Mouse (Mus musculus): Measurements from ENCODE around the gene Eef2k. TPM values are rescaled to one million over a fixed set of nuclear protein-coding genes. Genes with fewer than 3 reads are reported as not detected.

Eef2k gene
- polyA plus RNA-seq, 1 experiment from 2014 or later, result 75.4 TPM

GRCm38 (mm10) chr7:120866684-120867083, 24.1 kb downstream of the Eef2k start:
- H3K4me3 ChIP-seq (replicated peaks), result no peak overlapping the region
- ATAC-seq (ENCODE audit: insufficient number of reproducible peaks, low FRiP score, low TSS enrichment, low read depth), result no peak
- no peak overlapping the region for H3K9ac ChIP-seq
- H3K4me2 ChIP-seq (replicated peaks), result no peak overlapping the region
- 72% methylated on average over 2 of the region's 2 CpGs for WGBS
- no peaks in the 10 kb centered on the region for H3K36me3 ChIP-seq
- H3K27ac ChIP-seq (replicated peaks), result peak overlapping the region; percentile 73; the same call in 1 of the 2 replicates
- H3K9me3 ChIP-seq (replicated peaks), result no peaks in the 10 kb centered on the region
- H3K27me3 ChIP-seq, result no peaks in the 10 kb centered on the region
- peaks cover 70% of the 10 kb centered on the region for H3K4me1 ChIP-seq

GRCm38 (mm10) chr7:120867720-120868119, 25.1 kb downstream of the Eef2k start:
- Histone ChIP-seq H3K4me3 (replicated peaks) (no peak overlapping the region), H3K4me2 (replicated peaks) (no peak overlapping the region), H3K9ac (no peak overlapping the region), H3K4me1 (peaks cover 61% of the 10 kb centered on the region), H3K36me3 (no peaks in the 10 kb centered on the region), H3K9me3 (replicated peaks) (no peaks in the 10 kb centered on the region), H3K27me3 (no peaks in the 10 kb centered on the region), H3K27ac (replicated peaks) (peak overlapping the region; percentile 39; the same call in 1 of the 2 replicates)
- WGBS, result 57% methylated on average over 1 of the region's 1 CpGs
- ATAC-seq (ENCODE audit: insufficient number of reproducible peaks, low FRiP score, low TSS enrichment, low read depth), result no peak; the same call in 1 of the 2 replicates

DNA sequence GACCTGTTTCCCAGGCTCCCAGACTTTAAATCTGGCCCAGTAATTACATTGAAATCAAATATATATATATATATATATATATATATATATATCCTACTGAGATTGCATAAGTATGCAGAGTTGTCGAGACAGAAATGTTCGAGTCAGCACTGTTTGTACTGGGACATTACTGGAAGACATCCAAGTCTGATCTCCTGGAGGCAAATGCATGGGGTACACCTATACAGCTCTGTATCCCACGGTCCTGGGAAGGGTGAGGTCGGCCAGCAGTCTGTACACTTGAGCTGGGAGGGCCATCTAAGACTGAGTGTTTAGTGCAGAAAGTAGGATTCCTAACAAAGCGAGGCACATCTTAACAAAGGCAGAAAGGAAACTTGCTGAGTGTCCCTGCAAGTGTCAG, 27.3 kb downstream of the Eef2k start:
- Histone ChIP-seq H3K9ac (no peak overlapping the region), H3K36me3 (0 out of 2 replicates have a peak, but pooled peaks cover 2% of the 10 kb centered on the region), H3K4me3 (replicated peaks) (no peak overlapping the region), H3K4me2 (replicated peaks) (peak overlapping the region; percentile 22; the same call in 1 of the 2 replicates), H3K4me1 (peaks cover 39% of the 10 kb centered on the region), H3K27ac (replicated peaks) (peak overlapping the region; percentile 74), H3K9me3 (replicated peaks) (no peaks in the 10 kb centered on the region), H3K27me3 (no peaks in the 10 kb centered on the region)
- WGBS, result 25% methylated on average over 5 of the region's 5 CpGs
- ATAC-seq (ENCODE audit: insufficient number of reproducible peaks, low FRiP score, low TSS enrichment, low read depth), result 0 out of 2 replicates have a peak, but pooled peaks have one; percentile 21

- no peaks in the 10 kb centered on the region for H3K27me3 ChIP-seq
- no peak overlapping the region for H3K9ac ChIP-seq
- H3K27ac ChIP-seq (replicated peaks), result peak overlapping the region; percentile 74
- no peak for ATAC-seq (ENCODE audit: insufficient number of reproducible peaks, low FRiP score, low TSS enrichment, low read depth)
- no peak overlapping the region for H3K4me2 ChIP-seq (replicated peaks)
- no peak overlapping the region for H3K4me3 ChIP-seq (replicated peaks)
- H3K9me3 ChIP-seq (replicated peaks), result no peaks in the 10 kb centered on the region
- 0 out of 2 replicates have a peak, but pooled peaks cover 2% of the 10 kb centered on the region for H3K36me3 ChIP-seq
- H3K4me1 ChIP-seq, result peaks cover 33% of the 10 kb centered on the region
- 58% methylated on average over 5 of the region's 5 CpGs for WGBS
These were observed 27.9 kb downstream of the Eef2k start for GRCm38 (mm10) chr7:120870431-120871008.

- Histone ChIP-seq H3K4me2 (replicated peaks) (no peak overlapping the region), H3K9ac (no peak overlapping the region), H3K36me3 (0 out of 2 replicates have a peak, but pooled peaks cover 9% of the 10 kb centered on the region), H3K9me3 (replicated peaks) (no peaks in the 10 kb centered on the region), H3K4me1 (peaks cover 18% of the 10 kb centered on the region), H3K27me3 (no peaks in the 10 kb centered on the region), H3K27ac (replicated peaks) (no peak overlapping the region), H3K4me3 (replicated peaks) (no peak overlapping the region)
- 75% methylated on average over 12 of the region's 12 CpGs for WGBS
- no peak for ATAC-seq (ENCODE audit: insufficient number of reproducible peaks, low FRiP score, low TSS enrichment, low read depth)
These were observed 30.5 kb downstream of the Eef2k start for GRCm38 (mm10) chr7:120873083-120873482.

DNA sequence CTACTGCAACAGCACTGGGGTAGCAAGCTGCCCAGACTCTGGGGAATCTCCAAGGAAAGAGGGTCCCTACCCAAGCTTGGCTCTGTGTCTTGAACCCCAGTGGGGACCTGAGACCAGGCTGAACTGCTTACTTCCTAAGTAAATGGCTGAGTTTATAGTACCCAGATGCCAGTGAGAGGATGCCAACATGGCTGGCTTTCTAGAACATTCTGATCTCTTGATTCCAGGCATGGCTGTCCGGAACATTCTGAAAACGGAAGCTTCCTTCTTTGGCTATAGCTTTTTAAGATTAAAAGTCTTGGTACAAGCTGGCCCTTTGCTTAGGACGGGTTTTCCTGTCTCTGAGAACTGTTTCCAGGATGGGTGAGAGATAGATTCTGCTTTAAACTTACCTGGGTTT, 31.4 kb downstream of the Eef2k start:
- WGBS, result 93% methylated on average over 3 of the region's 3 CpGs
- no peak overlapping the region for H3K27ac ChIP-seq (replicated peaks)
- no peaks in the 10 kb centered on the region for H3K9me3 ChIP-seq (replicated peaks)
- H3K27me3 ChIP-seq, result no peaks in the 10 kb centered on the region
- H3K36me3 ChIP-seq, result 0 out of 2 replicates have a peak, but pooled peaks cover 9% of the 10 kb centered on the region
- no peak overlapping the region for H3K9ac ChIP-seq
- peaks cover 15% of the 10 kb centered on the region for H3K4me1 ChIP-seq
- no peak overlapping the region for H3K4me2 ChIP-seq (replicated peaks)
- H3K4me3 ChIP-seq (replicated peaks), result no peak overlapping the region
- no peak for ATAC-seq (ENCODE audit: insufficient number of reproducible peaks, low FRiP score, low TSS enrichment, low read depth)

- Histone ChIP-seq H3K9ac (no peak overlapping the region), H3K4me1 (peaks cover 8% of the 10 kb centered on the region; the same call in 1 of the 2 replicates), H3K27me3 (no peaks in the 10 kb centered on the region), H3K4me3 (replicated peaks) (no peak overlapping the region), H3K36me3 (peaks cover 12% of the 10 kb centered on the region; the same call in 1 of the 2 replicates), H3K4me2 (replicated peaks) (no peak overlapping the region), H3K9me3 (replicated peaks) (no peaks in the 10 kb centered on the region), H3K27ac (replicated peaks) (0 out of 2 replicates have a peak overlapping the region, but pooled peaks have one; percentile 17)
- no peak for ATAC-seq (ENCODE audit: insufficient number of reproducible peaks, low FRiP score, low TSS enrichment, low read depth)
- WGBS, result 63% methylated on average over 7 of the region's 7 CpGs
These were observed 32.3 kb downstream of the Eef2k start for GRCm38 (mm10) chr7:120874764-120875539.

DNA sequence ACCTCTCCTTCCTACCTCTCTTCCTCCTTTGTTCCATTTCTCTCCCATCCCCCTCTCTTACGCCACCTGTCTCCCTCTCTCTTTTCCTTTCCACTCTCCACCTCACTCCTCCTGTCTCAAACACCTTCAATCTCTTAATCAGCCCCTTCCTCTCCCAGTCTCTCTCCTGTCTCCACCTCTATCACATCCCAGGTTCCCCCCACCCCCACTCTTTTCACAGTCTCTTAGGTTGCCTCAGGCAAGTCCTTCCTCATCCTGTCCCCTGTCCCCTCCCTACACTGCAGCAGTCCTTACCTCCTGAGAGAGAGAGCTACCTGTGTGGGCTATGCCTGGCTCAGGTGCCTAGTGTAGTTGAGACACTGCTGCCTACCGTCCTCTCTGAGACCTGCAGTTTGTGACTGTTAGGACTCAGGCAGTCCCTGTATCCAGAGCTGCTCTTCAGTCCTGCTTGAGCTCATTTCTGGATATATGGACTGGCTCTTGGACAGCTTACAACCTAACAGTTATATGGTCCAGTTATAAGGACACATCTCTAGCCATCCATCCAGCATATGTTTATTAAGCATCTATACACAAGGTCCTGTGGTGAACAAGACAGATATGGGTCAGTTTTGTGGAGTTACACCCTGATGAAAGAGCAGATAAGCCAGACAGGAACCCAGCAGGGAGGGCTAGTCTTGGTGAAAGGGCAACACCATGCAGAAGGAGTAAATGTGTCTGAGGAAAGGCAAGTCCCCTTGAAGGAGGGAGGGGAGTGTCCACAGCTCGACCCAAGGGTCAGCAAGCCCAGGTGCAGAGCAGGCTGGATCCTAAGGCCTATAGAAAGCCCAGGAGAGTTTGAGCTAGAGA, 33.1 kb downstream of the Eef2k start:
- H3K4me1 ChIP-seq, result 0 out of 2 replicates have a peak, but pooled peaks cover 4% of the 10 kb centered on the region
- H3K4me3 ChIP-seq (replicated peaks), result no peak overlapping the region
- H3K36me3 ChIP-seq, result peaks cover 20% of the 10 kb centered on the region; the same call in 1 of the 2 replicates
- H3K27ac ChIP-seq (replicated peaks), result peak overlapping the region; percentile 17; the same call in 1 of the 2 replicates
- no peak overlapping the region for H3K9ac ChIP-seq
- H3K4me2 ChIP-seq (replicated peaks), result no peak overlapping the region
- WGBS, result 60% methylated on average over 3 of the region's 3 CpGs
- no peak for ATAC-seq (ENCODE audit: insufficient number of reproducible peaks, low FRiP score, low TSS enrichment, low read depth)
- no peaks in the 10 kb centered on the region for H3K27me3 ChIP-seq
- no peaks in the 10 kb centered on the region for H3K9me3 ChIP-seq (replicated peaks)

GRCm38 (mm10) chr7:120878271-120878670, 35.6 kb downstream of the Eef2k start:
- no peak overlapping the region for H3K4me3 ChIP-seq (replicated peaks)
- no peaks in the 10 kb centered on the region for H3K27me3 ChIP-seq
- ATAC-seq (ENCODE audit: insufficient number of reproducible peaks, low FRiP score, low TSS enrichment, low read depth), result 0 out of 2 replicates have a peak, but pooled peaks have one; percentile 17
- no peak overlapping the region for H3K4me2 ChIP-seq (replicated peaks)
- H3K9ac ChIP-seq, result no peak overlapping the region
- H3K27ac ChIP-seq (replicated peaks), result no peak overlapping the region
- peaks cover 33% of the 10 kb centered on the region for H3K36me3 ChIP-seq
- no peaks in the 10 kb centered on the region for H3K4me1 ChIP-seq
- H3K9me3 ChIP-seq (replicated peaks), result no peaks in the 10 kb centered on the region
- WGBS, result 67% methylated on average over 6 of the region's 6 CpGs

GRCm38 (mm10) chr7:120879972-120880371, 37.3 kb downstream of the Eef2k start:
- no peak overlapping the region for H3K27ac ChIP-seq (replicated peaks)
- H3K4me1 ChIP-seq, result no peaks in the 10 kb centered on the region
- no peak overlapping the region for H3K9ac ChIP-seq
- no peak overlapping the region for H3K4me2 ChIP-seq (replicated peaks)
- no peaks in the 10 kb centered on the region for H3K9me3 ChIP-seq (replicated peaks)
- no peaks in the 10 kb centered on the region for H3K27me3 ChIP-seq
- H3K4me3 ChIP-seq (replicated peaks), result no peak overlapping the region
- 92% methylated on average over 3 of the region's 3 CpGs for WGBS
- ATAC-seq (ENCODE audit: insufficient number of reproducible peaks, low FRiP score, low TSS enrichment, low read depth), result no peak
- H3K36me3 ChIP-seq, result peaks cover 48% of the 10 kb centered on the region

GRCm38 (mm10) chr7:120880770-120881169, 38.1 kb downstream of the Eef2k start:
- no peak for ATAC-seq (ENCODE audit: insufficient number of reproducible peaks, low FRiP score, low TSS enrichment, low read depth)
- H3K27ac ChIP-seq (replicated peaks), result no peak overlapping the region
- no peak overlapping the region for H3K4me3 ChIP-seq (replicated peaks)
- no peaks in the 10 kb centered on the region for H3K27me3 ChIP-seq
- 92% methylated on average over 4 of the region's 4 CpGs for WGBS
- H3K4me2 ChIP-seq (replicated peaks), result no peak overlapping the region
- no peaks in the 10 kb centered on the region for H3K4me1 ChIP-seq
- no peaks in the 10 kb centered on the region for H3K9me3 ChIP-seq (replicated peaks)
- no peak overlapping the region for H3K9ac ChIP-seq
- H3K36me3 ChIP-seq, result peaks cover 55% of the 10 kb centered on the region
